Mouse (Mus musculus): ENCODE results near the gene 4930469K13Rik. TPM values are rescaled to one million over a fixed set of nuclear protein-coding genes. Genes with fewer than 3 reads are reported as not detected.

The 4930469K13Rik gene
- polyA plus RNA-seq, 1 experiment from 2014 or later = 20.7 TPM

GRCm38 (mm10) chr11:34073776-34074175 lies 24.6 kb downstream of the 4930469K13Rik start:
- Histone ChIP-seq H3K36me3 (no peaks in the 10 kb centered on the region), H3K9me3 (no peaks in the 10 kb centered on the region), H3K4me3 (no peak overlapping the region), H3K4me1 (replicated peaks) (0 out of 2 replicates have a peak, but pooled peaks cover 3% of the 10 kb centered on the region), H3K4me2 (peak overlapping the region; percentile 29; the same call in 1 of the 2 replicates), H3K9ac (no peak overlapping the region), H3K27ac (no peak overlapping the region), H3K27me3 (0 out of 2 replicates have a peak, but pooled peaks cover 2% of the 10 kb centered on the region)
- WGBS = 17% methylated on average over 15 of the region's 15 CpGs
- ATAC-seq (ENCODE audit: low FRiP score) = peak; percentile 63; the same call in 1 of the 2 replicates

- Histone ChIP-seq H3K4me2 (no peak overlapping the region), H3K4me3 (no peak overlapping the region), H3K4me1 (replicated peaks) (0 out of 2 replicates have a peak, but pooled peaks cover 3% of the 10 kb centered on the region), H3K9ac (no peak overlapping the region), H3K27me3 (0 out of 2 replicates have a peak, but pooled peaks cover 2% of the 10 kb centered on the region), H3K9me3 (no peaks in the 10 kb centered on the region), H3K27ac (no peak overlapping the region), H3K36me3 (no peaks in the 10 kb centered on the region)
- no peak for ATAC-seq (ENCODE audit: low FRiP score)
- WGBS = 72% methylated on average over 4 of the region's 4 CpGs
Measured at GRCm38 (mm10) chr11:34072309-34072708, 26.0 kb downstream of the 4930469K13Rik start.

- 0 out of 2 replicates have a peak, but pooled peaks cover 2% of the 10 kb centered on the region for H3K27me3 ChIP-seq
- no peaks in the 10 kb centered on the region for H3K9me3 ChIP-seq
- no peak overlapping the region for H3K27ac ChIP-seq
- no peaks in the 10 kb centered on the region for H3K36me3 ChIP-seq
- H3K9ac ChIP-seq = no peak overlapping the region
- no peak for ATAC-seq (ENCODE audit: low FRiP score)
- H3K4me3 ChIP-seq = no peak overlapping the region
- H3K4me2 ChIP-seq = no peak overlapping the region
- H3K4me1 ChIP-seq (replicated peaks) = 0 out of 2 replicates have a peak, but pooled peaks cover 3% of the 10 kb centered on the region
Measured at GRCm38 (mm10) chr11:34070596-34070995, 27.8 kb downstream of the 4930469K13Rik start.

- Histone ChIP-seq H3K4me1 (replicated peaks) (no peaks in the 10 kb centered on the region), H3K4me2 (no peak overlapping the region), H3K9me3 (no peaks in the 10 kb centered on the region), H3K9ac (no peak overlapping the region), H3K36me3 (no peaks in the 10 kb centered on the region), H3K4me3 (no peak overlapping the region), H3K27ac (no peak overlapping the region), H3K27me3 (no peaks in the 10 kb centered on the region)
- WGBS = 73% methylated on average over 5 of the region's 5 CpGs
- ATAC-seq (ENCODE audit: low FRiP score) = no peak
Measured at GRCm38 (mm10) chr11:34063702-34064485, 34.5 kb downstream of the 4930469K13Rik start.

GRCm38 (mm10) chr11:34063257-34063656 lies 35.1 kb downstream of the 4930469K13Rik start:
- 73% methylated on average over 2 of the region's 2 CpGs for WGBS
- no peaks in the 10 kb centered on the region for H3K36me3 ChIP-seq
- no peak for ATAC-seq (ENCODE audit: low FRiP score)
- no peaks in the 10 kb centered on the region for H3K9me3 ChIP-seq
- H3K4me2 ChIP-seq = no peak overlapping the region
- H3K4me1 ChIP-seq (replicated peaks) = no peaks in the 10 kb centered on the region
- H3K27me3 ChIP-seq = no peaks in the 10 kb centered on the region
- H3K4me3 ChIP-seq = no peak overlapping the region
- H3K27ac ChIP-seq = no peak overlapping the region
- H3K9ac ChIP-seq = no peak overlapping the region

GRCm38 (mm10) chr11:34061740-34062139 lies 36.6 kb downstream of the 4930469K13Rik start:
- Histone ChIP-seq H3K9me3 (no peaks in the 10 kb centered on the region), H3K36me3 (no peaks in the 10 kb centered on the region), H3K4me2 (no peak overlapping the region), H3K27ac (no peak overlapping the region), H3K27me3 (no peaks in the 10 kb centered on the region), H3K4me3 (no peak overlapping the region), H3K9ac (no peak overlapping the region), H3K4me1 (replicated peaks) (no peaks in the 10 kb centered on the region)
- WGBS = 61% methylated on average over 6 of the region's 6 CpGs
- ATAC-seq (ENCODE audit: low FRiP score) = no peak

- Histone ChIP-seq H3K36me3 (no peaks in the 10 kb centered on the region), H3K4me1 (replicated peaks) (no peaks in the 10 kb centered on the region), H3K4me2 (no peak overlapping the region), H3K9me3 (no peaks in the 10 kb centered on the region), H3K27ac (no peak overlapping the region), H3K4me3 (no peak overlapping the region), H3K9ac (no peak overlapping the region), H3K27me3 (no peaks in the 10 kb centered on the region)
- no peak for ATAC-seq (ENCODE audit: low FRiP score)
- WGBS = 95% methylated on average over 6 of the region's 6 CpGs
Measured at GRCm38 (mm10) chr11:34058960-34059359, 39.4 kb downstream of the 4930469K13Rik start.

- H3K36me3 ChIP-seq = no peaks in the 10 kb centered on the region
- no peak overlapping the region for H3K9ac ChIP-seq
- ATAC-seq (ENCODE audit: low FRiP score) = no peak
- no peaks in the 10 kb centered on the region for H3K4me1 ChIP-seq (replicated peaks)
- no peak overlapping the region for H3K4me3 ChIP-seq
- no peak overlapping the region for H3K4me2 ChIP-seq
- H3K9me3 ChIP-seq = no peaks in the 10 kb centered on the region
- no peak overlapping the region for H3K27ac ChIP-seq
- no peaks in the 10 kb centered on the region for H3K27me3 ChIP-seq
Measured at GRCm38 (mm10) chr11:34058332-34058731, 40.0 kb downstream of the 4930469K13Rik start.

- Histone ChIP-seq H3K4me1 (replicated peaks) (no peaks in the 10 kb centered on the region), H3K9ac (no peak overlapping the region), H3K36me3 (no peaks in the 10 kb centered on the region), H3K27ac (no peak overlapping the region), H3K4me2 (no peak overlapping the region), H3K4me3 (no peak overlapping the region), H3K9me3 (no peaks in the 10 kb centered on the region), H3K27me3 (no peaks in the 10 kb centered on the region)
- no peak for ATAC-seq (ENCODE audit: low FRiP score)
- WGBS = 90% methylated on average over 1 of the region's 1 CpGs
Measured at GRCm38 (mm10) chr11:34056715-34057114, 41.6 kb downstream of the 4930469K13Rik start.

- Histone ChIP-seq H3K4me3 (no peak overlapping the region), H3K27me3 (no peaks in the 10 kb centered on the region), H3K9ac (no peak overlapping the region), H3K4me1 (replicated peaks) (no peaks in the 10 kb centered on the region), H3K4me2 (no peak overlapping the region), H3K36me3 (no peaks in the 10 kb centered on the region), H3K27ac (no peak overlapping the region), H3K9me3 (no peaks in the 10 kb centered on the region)
- no peak for ATAC-seq (ENCODE audit: low FRiP score)
- 83% methylated on average over 7 of the region's 7 CpGs for WGBS
Measured at GRCm38 (mm10) chr11:34054031-34054727, 44.2 kb downstream of the 4930469K13Rik start.

- H3K36me3 ChIP-seq = no peaks in the 10 kb centered on the region
- no peaks in the 10 kb centered on the region for H3K27me3 ChIP-seq
- H3K9ac ChIP-seq = no peak overlapping the region
- H3K4me3 ChIP-seq = no peak overlapping the region
- H3K9me3 ChIP-seq = no peaks in the 10 kb centered on the region
- 87% methylated on average over 6 of the region's 6 CpGs for WGBS
- H3K27ac ChIP-seq = no peak overlapping the region
- no peaks in the 10 kb centered on the region for H3K4me1 ChIP-seq (replicated peaks)
- H3K4me2 ChIP-seq = no peak overlapping the region
- no peak for ATAC-seq (ENCODE audit: low FRiP score)
Measured at GRCm38 (mm10) chr11:34053031-34053818, 45.1 kb downstream of the 4930469K13Rik start.

- no peaks in the 10 kb centered on the region for H3K9me3 ChIP-seq
- no peaks in the 10 kb centered on the region for H3K4me1 ChIP-seq (replicated peaks)
- 87% methylated on average over 2 of the region's 2 CpGs for WGBS
- H3K4me3 ChIP-seq = no peak overlapping the region
- ATAC-seq (ENCODE audit: low FRiP score) = no peak
- no peak overlapping the region for H3K9ac ChIP-seq
- H3K4me2 ChIP-seq = no peak overlapping the region
- no peaks in the 10 kb centered on the region for H3K27me3 ChIP-seq
- no peaks in the 10 kb centered on the region for H3K36me3 ChIP-seq
- no peak overlapping the region for H3K27ac ChIP-seq
Measured at GRCm38 (mm10) chr11:34050643-34051042, 47.7 kb downstream of the 4930469K13Rik start.
